Mouse (Mus musculus) liver, adult (tissue): ENCODE results near the gene Sirt5.

ENCODE experiments used
- GATA4 ChIP-seq: IDR thresholded peaks from 2 replicates; pipeline ENCODE4 v1.6.1; 2014; ENCODE audit warnings: mild to moderate bottlenecking, low read length; ENCODE audit not compliant: insufficient replicate concordance

Gene Sirt5

DNA sequence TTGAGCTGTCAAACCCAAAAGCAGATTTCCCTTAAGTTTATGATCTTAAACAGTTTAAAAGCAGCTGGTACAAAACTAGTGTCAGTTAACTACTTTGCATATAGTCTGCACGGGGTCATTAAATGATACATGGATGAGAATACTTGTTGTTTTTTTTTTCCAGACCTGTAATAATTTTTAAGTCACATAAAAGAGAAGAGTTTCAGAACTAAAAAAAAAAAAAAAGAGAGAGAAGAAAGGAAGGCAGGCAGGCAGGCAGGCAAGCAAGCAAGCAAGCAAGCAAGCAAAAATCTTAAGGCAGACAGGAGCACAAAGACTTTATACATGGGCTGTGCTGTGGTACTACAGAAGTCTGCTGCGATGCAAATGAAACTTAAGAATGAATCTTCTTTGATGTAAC lies 68.1 kb downstream of the Sirt5 start:
- TF ChIP-seq GATA4, result no peak

GRCm38 (mm10) chr13:43440376-43440775 lies 75.1 kb downstream of the Sirt5 start:
- no peak for TF ChIP-seq GATA4

DNA sequence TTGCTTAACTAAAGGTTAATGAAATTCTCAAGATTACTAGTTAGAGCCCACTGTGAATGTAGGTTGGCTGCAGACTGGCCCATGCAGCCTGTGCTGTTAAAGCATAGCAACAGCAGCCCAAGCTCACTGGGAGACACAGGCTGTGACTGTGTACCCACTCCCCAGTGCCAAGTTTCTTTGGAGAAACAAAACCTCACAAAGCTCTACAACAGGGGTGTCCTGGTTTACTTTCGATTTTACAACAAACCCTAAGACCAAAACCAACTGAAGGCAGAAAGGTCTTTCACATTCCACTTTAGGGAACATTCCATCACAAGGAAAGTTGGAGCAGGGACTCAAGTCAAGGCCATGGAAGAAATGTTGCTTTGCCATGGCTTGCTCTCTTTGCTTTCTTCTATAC lies 77.3 kb downstream of the Sirt5 start:
- TF ChIP-seq GATA4, result no peak

- TF ChIP-seq GATA4, result no peak
Measured at GRCm38 (mm10) chr13:43443706-43444105, 78.4 kb downstream of the Sirt5 start.

GRCm38 (mm10) chr13:43444717-43445116 lies 79.4 kb downstream of the Sirt5 start:
- no peak for TF ChIP-seq GATA4
